Mouse (Mus musculus): ENCODE measurements around the gene Carmil3. TPM values are rescaled to one million over a fixed set of nuclear protein-coding genes. Genes with fewer than 3 reads are reported as not detected.

Gene Carmil3
- polyA plus RNA-seq, 2 experiments: 0.32 to 2.6 TPM

GRCm38 (mm10) chr14:55544334-55544733, 53.9 kb downstream of the Carmil3 start:
- H3K9ac ChIP-seq (replicated peaks): no peak overlapping the region
- H3K27me3 ChIP-seq (ENCODE audit: control insufficient read depth, insufficient read depth, low read length): no peaks in the 10 kb centered on the region
- H3K4me2 ChIP-seq (ENCODE audit: low read depth): no peak overlapping the region
- H3K27ac ChIP-seq: no peak overlapping the region
- no peak overlapping the region for H3K4me3 ChIP-seq (ENCODE audit: insufficient read depth in 1 of 2, low read depth in 2 of 2, low read length in 2 of 2)
- H3K36me3 ChIP-seq (replicated peaks; ENCODE audit: control insufficient read depth, insufficient read depth, low read depth): peaks cover 36% of the 10 kb centered on the region
- TF ChIP-seq EP300 (IDR thresholded peaks at IDR 0.05; ENCODE audit: low read depth) (no peak), CTCF (IDR thresholded peaks at IDR 0.05; ENCODE audit: low read depth) (no peak)
- DNase-seq (ENCODE audit: low read depth in 3 of 3, low spot score in 3 of 3): no peak
- 91% methylated on average over 9 of the region's 9 CpGs for WGBS (ENCODE audit: insufficient replicate concordance)
- H3K9me3 ChIP-seq (ENCODE audit: control insufficient read depth, low read length): no peaks in the 10 kb centered on the region
- ATAC-seq (ENCODE audit: insufficient read depth): no peak
- H3K4me1 ChIP-seq (replicated peaks; ENCODE audit: control insufficient read depth in 2 of 2, insufficient read depth in 2 of 2, low read length in 1 of 2): peaks cover 13 to 21% of the 10 kb centered on the region in 2 experiments

GRCm38 (mm10) chr14:55550191-55550590, 59.7 kb downstream of the Carmil3 start:
- no peaks in the 10 kb centered on the region for H3K27me3 ChIP-seq (ENCODE audit: control insufficient read depth, insufficient read depth, low read length)
- no peak overlapping the region for H3K27ac ChIP-seq
- ATAC-seq (ENCODE audit: insufficient read depth): no peak
- no peak for DNase-seq (ENCODE audit: low read depth in 3 of 3, low spot score in 3 of 3)
- TF ChIP-seq EP300 (IDR thresholded peaks at IDR 0.05; ENCODE audit: low read depth) (no peak), CTCF (IDR thresholded peaks at IDR 0.05; ENCODE audit: low read depth) (no peak)
- H3K36me3 ChIP-seq (replicated peaks; ENCODE audit: control insufficient read depth, insufficient read depth, low read depth): peaks cover 28% of the 10 kb centered on the region
- H3K9ac ChIP-seq (replicated peaks): no peak overlapping the region
- 83% methylated on average over 6 of the region's 6 CpGs for WGBS (ENCODE audit: insufficient replicate concordance)
- H3K4me3 ChIP-seq (ENCODE audit: insufficient read depth in 1 of 2, low read depth in 2 of 2, low read length in 2 of 2): no peak overlapping the region
- H3K4me2 ChIP-seq (ENCODE audit: low read depth): no peak overlapping the region
- H3K4me1 ChIP-seq (replicated peaks; ENCODE audit: control insufficient read depth in 2 of 2, insufficient read depth in 2 of 2, low read length in 1 of 2): peaks cover 0 to 4% of the 10 kb centered on the region in 2 experiments; a peak in 3 of 4 replicates
- no peaks in the 10 kb centered on the region for H3K9me3 ChIP-seq (ENCODE audit: control insufficient read depth, low read length)

- no peak overlapping the region for H3K4me2 ChIP-seq (ENCODE audit: low read depth)
- no peak for DNase-seq (ENCODE audit: low read depth in 3 of 3, low spot score in 3 of 3)
- H3K27me3 ChIP-seq (ENCODE audit: control insufficient read depth, insufficient read depth, low read length): no peaks in the 10 kb centered on the region
- no peaks in the 10 kb centered on the region for H3K9me3 ChIP-seq (ENCODE audit: control insufficient read depth, low read length)
- H3K27ac ChIP-seq: no peak overlapping the region
- no peak for TF ChIP-seq EP300 (IDR thresholded peaks at IDR 0.05; ENCODE audit: low read depth)
- no peak for TF ChIP-seq CTCF (IDR thresholded peaks at IDR 0.05; ENCODE audit: low read depth)
- 70% methylated on average over 5 of the region's 5 CpGs for WGBS (ENCODE audit: insufficient replicate concordance)
- H3K36me3 ChIP-seq (replicated peaks; ENCODE audit: control insufficient read depth, insufficient read depth, low read depth): peaks cover 25% of the 10 kb centered on the region
- no peak overlapping the region for H3K4me3 ChIP-seq (ENCODE audit: insufficient read depth in 1 of 2, low read depth in 2 of 2, low read length in 2 of 2)
- H3K4me1 ChIP-seq (replicated peaks; ENCODE audit: control insufficient read depth in 2 of 2, insufficient read depth in 2 of 2, low read length in 1 of 2): peaks cover 3 to 9% of the 10 kb centered on the region in 2 experiments
- H3K9ac ChIP-seq (replicated peaks): no peak overlapping the region
- ATAC-seq (ENCODE audit: insufficient read depth): no peak
These were observed 60.9 kb downstream of the Carmil3 start for GRCm38 (mm10) chr14:55551347-55551746.

- Histone ChIP-seq H3K36me3 (replicated peaks; ENCODE audit: control insufficient read depth, insufficient read depth, low read depth) (peaks cover 25% of the 10 kb centered on the region), H3K27me3 (ENCODE audit: control insufficient read depth, insufficient read depth, low read length) (no peaks in the 10 kb centered on the region), H3K9me3 (ENCODE audit: control insufficient read depth, low read length) (no peaks in the 10 kb centered on the region), H3K4me2 (ENCODE audit: low read depth) (no peak overlapping the region), H3K27ac (no peak overlapping the region), H3K4me1 (replicated peaks; ENCODE audit: control insufficient read depth in 2 of 2, insufficient read depth in 2 of 2, low read length in 1 of 2) (peaks cover 4 to 12% of the 10 kb centered on the region in 2 experiments), H3K9ac (replicated peaks) (no peak overlapping the region), H3K4me3 (ENCODE audit: insufficient read depth in 1 of 2, low read depth in 2 of 2, low read length in 2 of 2) (no peak overlapping the region)
- ATAC-seq (ENCODE audit: insufficient read depth) (no peak), DNase-seq (ENCODE audit: low read depth in 3 of 3, low spot score in 3 of 3) (no peak)
- 80% methylated on average over 8 of the region's 8 CpGs for WGBS (ENCODE audit: insufficient replicate concordance)
- TF ChIP-seq CTCF (IDR thresholded peaks at IDR 0.05; ENCODE audit: low read depth) (no peak), EP300 (IDR thresholded peaks at IDR 0.05; ENCODE audit: low read depth) (no peak)
These were observed 61.3 kb downstream of the Carmil3 start for GRCm38 (mm10) chr14:55551794-55552193.

DNA sequence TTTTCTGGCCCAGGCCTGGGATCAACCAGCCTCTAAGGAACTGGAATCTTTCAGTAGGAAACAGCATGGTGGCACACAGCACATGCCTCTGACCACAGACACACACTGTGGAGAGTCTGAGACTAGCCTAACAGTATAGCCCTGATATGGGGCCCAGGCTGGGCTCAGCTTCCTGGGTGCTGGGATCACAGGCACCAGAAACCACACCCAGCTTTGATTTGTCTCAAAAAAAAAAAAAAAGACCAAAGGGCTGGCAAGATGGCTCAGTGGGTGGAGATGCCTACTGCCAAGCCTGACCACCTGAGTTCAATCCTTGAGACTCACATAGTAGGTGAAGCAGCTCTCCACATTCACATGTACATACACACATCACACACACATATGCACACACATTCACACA, 64.2 kb downstream of the Carmil3 start:
- H3K27me3 ChIP-seq (ENCODE audit: control insufficient read depth, insufficient read depth, low read length): no peaks in the 10 kb centered on the region

More for the DNA sequence above, 64.2 kb downstream of the Carmil3 start:
- Histone ChIP-seq H3K4me3 (ENCODE audit: insufficient read depth in 1 of 2, low read depth in 2 of 2, low read length in 2 of 2) (no peak overlapping the region), H3K27ac (no peak overlapping the region), H3K9me3 (ENCODE audit: control insufficient read depth, low read length) (no peaks in the 10 kb centered on the region), H3K4me1 (replicated peaks; ENCODE audit: control insufficient read depth in 2 of 2, insufficient read depth in 2 of 2, low read length in 1 of 2) (peaks cover 25 to 29% of the 10 kb centered on the region in 2 experiments), H3K9ac (replicated peaks) (no peak overlapping the region), H3K4me2 (ENCODE audit: low read depth) (no peak overlapping the region), H3K36me3 (replicated peaks; ENCODE audit: control insufficient read depth, insufficient read depth, low read depth) (peaks cover 2% of the 10 kb centered on the region)
- no peak for TF ChIP-seq EP300 (IDR thresholded peaks at IDR 0.05; ENCODE audit: low read depth)
- no peak for TF ChIP-seq CTCF (IDR thresholded peaks at IDR 0.05; ENCODE audit: low read depth)
- no peak for ATAC-seq (ENCODE audit: insufficient read depth)
- DNase-seq (ENCODE audit: low read depth in 3 of 3, low spot score in 3 of 3): no peak
